Mouse (Mus musculus): ENCODE results near the gene Daam2.

Gene Daam2

DNA sequence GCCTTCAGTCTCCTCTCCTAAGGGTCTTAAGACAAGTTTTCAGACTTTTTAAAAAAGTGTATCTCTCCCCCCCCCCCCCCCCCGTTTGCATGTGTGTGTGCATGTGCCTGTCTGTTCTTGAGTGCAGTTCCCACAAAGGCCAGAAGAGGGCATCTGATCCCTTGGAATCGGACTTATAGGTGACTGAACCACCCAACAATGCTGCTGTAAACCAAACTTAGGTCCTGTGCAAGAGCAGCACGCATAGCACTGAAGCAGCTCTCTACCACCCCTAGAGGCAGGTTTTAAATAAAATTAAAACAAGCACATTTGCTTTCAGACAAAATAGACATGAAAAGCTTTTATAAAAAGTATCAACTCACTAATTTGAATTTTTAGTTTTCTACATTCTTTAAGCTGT is 33.9 kb downstream of the Daam2 start:
- peak; percentile 44 to 54 for DNase-seq

GRCm38 (mm10) chr17:49528503-49529205 is 35.5 kb downstream of the Daam2 start:
- no peak for DNase-seq

DNA sequence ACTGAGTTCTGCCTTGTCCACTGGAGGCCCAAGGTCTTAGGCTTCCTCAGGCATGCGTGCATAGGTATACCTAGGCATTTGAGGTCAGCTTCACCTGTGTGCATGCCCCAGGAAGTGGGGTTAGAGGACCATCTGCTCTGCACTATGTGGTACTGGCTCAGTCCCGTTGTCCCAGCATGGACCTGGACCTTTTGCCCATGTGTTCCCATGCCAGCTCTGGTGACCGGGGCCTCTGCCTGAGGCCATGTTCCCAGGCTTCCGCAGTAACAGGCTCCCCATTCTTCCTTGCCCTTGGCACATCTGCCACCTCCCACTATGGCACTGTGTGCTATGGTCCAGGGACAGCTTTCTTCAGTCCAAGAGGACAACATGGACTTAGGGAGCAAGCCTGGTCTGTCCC is 36.1 kb downstream of the Daam2 start:
- no peak for DNase-seq

DNA sequence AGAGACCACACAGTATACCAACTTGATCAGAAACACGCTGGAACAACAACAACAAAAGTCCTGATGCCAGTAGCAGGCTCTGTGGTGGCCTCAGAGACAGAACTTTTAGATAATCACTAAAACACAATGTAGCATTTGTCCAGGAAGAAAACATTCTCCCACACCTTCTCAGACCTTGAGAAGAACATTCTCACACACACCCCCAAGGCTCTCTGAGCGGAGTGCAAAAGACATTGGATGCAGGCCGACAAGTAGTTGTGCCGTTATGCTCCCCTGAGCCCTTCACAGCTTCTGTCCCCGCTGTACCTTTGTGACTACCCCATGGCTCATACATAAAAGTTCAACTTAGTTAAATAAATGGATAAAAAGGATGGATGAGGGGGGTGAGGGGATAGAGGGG is 37.6 kb downstream of the Daam2 start:
- no peak for DNase-seq

GRCm38 (mm10) chr17:49525911-49526310 is 38.2 kb downstream of the Daam2 start:
- DNase-seq = no peak

DNA sequence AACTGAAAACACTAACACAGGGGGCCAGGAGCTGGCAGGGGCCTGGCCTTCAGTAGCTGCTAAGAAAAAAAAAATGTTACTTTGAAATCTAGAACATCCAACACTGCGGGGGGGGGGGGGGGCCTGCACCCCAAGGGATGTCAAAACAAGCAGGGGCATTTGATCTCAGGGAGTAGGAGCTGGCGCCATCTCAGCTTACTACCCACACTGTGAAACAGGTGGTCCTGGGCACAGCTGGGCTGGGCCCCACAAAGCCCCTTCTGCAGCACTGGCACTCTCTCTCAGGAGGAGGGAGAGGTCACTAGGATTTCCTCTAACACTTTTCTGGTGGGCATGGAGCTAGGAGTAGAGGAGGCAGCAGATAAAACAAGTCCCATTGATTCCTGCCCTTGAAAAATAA is 39.6 kb downstream of the Daam2 start:
- no peak for DNase-seq

DNA sequence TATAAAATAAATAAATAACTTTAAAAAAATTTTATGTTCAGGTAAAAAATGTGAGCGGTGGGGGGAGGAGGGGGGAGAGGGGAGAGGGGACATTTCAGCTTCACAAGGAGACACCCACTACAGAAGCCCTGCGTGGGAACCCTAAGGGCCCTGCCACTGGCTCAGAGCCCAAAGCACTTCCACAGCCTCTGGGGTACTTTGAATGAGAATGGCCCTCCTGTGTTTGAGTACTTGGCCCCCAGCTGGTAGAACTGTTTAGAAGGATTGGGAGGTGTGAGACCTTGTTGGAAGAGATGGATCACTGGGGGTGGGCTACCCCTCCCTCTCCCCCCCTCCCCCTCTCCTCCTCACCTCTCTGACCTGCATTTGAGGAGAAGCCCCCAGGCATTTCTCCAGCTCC is 41.7 kb downstream of the Daam2 start:
- no peak for DNase-seq

DNA sequence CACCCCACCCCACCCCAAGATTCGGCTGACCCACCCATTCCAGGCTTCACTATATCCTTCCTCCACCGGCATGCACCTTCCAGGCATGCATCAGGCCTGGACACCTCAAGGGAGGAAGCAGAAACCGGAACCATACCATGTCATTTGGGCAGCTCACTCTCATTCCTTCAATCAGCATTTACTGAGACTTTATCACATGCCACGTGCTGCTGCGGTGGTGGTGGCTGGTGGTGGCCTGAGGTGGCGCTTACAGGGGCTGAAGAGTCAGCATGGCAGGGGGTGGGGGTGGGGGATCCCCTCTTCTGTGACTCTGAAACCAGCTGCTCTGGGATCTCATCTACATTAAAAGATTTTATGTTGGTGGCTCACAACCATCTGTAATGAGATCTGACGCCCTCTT is 42.1 kb downstream of the Daam2 start:
- DNase-seq = no peak

- no peak for DNase-seq
Observed at GRCm38 (mm10) chr17:49520674-49521073, 43.5 kb downstream of the Daam2 start.

GRCm38 (mm10) chr17:49519576-49520247 is 44.4 kb downstream of the Daam2 start:
- no peak for DNase-seq

DNA sequence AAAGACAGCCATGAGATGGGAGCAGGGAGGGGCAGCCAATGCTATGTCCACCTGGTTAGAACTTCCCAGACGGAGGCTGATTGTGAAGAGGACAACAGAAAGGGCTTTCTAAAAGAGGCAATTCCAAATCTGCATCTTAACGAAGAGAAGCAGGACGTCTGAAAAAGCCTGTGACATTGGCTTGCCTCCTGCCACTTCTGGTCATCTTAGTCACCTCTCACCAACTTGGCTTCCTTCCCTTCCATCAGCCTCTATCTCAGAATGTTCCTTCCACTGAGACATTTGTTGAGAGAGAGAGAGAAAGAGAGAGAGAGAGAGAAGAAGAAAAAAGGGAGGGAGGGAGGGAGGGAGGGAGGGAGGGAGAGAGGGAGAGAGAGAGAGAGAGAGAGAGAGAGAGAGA is 47.1 kb downstream of the Daam2 start:
- DNase-seq = no peak

DNA sequence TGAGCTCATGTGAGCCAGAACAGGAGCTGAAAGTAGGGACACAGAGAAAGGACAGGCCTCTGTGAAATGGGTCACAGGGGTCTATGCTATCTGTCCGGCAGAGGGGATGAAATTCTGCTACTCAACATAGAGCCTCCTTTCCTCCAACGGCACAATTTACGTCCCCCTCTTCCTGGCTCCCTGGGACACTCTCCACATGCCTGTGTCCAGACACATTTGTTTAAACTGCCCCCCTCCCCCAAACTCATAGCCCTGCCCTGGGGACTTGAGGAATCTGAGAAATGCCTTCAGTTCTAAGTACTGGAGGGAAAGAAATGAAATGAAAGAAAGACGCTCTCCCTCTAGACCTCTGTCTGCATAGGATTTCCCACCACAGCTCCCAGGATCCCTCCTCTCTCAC is 48.5 kb downstream of the Daam2 start:
- no peak for DNase-seq

GRCm38 (mm10) chr17:49515141-49515540 is 49.0 kb downstream of the Daam2 start:
- no peak for DNase-seq

DNA sequence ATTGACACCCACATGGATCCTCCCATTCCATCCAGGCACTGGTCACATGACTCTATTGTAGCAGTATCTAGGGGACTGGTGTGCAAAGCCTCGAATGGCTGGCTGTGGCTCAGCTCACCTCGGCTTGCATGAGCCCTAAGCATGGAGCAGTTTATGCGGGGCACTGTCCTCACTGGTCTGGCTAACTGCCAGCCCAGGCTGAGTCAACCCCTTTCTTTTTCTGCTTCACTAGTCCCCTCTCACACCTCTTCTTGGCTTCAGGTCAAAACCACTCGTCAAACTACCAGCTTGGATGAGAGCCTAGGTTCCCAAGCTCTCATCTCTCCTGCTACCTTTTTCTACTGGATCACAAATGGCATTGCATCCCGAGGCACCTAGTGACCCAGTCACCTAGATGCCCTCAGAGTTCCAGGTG is 51.5 kb downstream of the Daam2 start:
- DNase-seq = peak in 1 of 2 experiments; percentile 39

- DNase-seq = no peak
Observed at GRCm38 (mm10) chr17:49509431-49509830, 54.7 kb downstream of the Daam2 start.

GRCm38 (mm10) chr17:49503246-49503900 is 60.8 kb downstream of the Daam2 start:
- DNase-seq = no peak

DNA sequence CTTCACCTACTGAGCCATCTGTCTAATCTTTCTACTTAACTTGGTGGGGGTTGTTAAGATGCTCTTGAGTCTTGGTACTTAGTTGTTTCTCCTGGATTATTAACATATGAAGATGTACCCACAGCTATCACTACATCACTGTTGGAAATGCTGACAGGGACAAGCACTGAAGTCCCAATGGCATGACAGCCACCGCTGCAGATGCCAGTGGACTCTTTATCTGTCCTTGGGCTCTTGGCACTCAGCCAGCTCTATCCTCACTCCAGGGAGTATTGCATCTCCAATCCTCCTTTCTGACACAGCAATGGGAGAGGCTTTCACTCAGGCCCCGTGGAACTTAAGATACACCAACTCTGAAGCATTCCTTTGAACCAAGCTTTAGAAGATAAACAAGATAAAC is 63.9 kb downstream of the Daam2 start:
- DNase-seq = no peak

DNA sequence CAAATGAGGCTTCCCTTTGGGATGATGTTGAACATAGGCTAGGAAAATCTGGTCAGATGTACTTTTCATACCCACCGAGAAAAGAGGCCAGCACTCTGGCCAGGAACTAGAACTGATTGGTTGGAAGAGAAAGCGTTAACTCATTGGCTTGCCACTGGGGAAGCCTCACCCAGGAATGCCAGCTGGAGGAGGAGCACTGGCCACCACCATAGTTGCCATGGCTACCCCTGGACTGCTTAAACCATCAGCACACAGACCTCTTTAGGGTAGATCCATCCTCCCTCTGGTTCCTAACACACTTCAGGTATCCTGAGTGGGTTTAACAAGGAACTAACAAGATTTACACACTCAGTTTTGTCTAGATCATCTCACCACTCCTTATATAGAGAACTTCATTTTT is 64.5 kb downstream of the Daam2 start:
- DNase-seq = no peak

GRCm38 (mm10) chr17:49498169-49498568 is 66.0 kb downstream of the Daam2 start:
- no peak for DNase-seq

GRCm38 (mm10) chr17:49493276-49493675 is 70.9 kb downstream of the Daam2 start:
- no peak for DNase-seq

DNA sequence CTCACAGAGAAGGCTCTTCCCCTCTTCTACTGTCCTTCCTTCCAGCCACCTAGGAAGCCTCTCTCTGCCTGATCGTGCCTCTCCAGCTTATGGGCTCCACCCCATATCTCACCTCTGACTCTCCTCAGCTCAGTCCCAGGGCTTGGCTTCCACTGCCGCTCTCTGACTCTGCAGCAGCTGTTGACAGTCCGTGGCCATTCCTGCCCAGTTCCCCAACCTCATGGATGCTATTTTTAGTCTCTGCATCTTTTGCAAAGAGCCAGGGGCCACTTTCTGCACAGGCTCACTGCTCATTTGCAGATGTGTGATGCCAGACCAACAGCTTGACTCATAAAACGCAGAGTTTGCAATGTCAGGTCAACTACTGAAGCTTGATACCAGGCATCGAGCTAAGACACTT is 75.0 kb downstream of the Daam2 start:
- no peak for DNase-seq

DNA sequence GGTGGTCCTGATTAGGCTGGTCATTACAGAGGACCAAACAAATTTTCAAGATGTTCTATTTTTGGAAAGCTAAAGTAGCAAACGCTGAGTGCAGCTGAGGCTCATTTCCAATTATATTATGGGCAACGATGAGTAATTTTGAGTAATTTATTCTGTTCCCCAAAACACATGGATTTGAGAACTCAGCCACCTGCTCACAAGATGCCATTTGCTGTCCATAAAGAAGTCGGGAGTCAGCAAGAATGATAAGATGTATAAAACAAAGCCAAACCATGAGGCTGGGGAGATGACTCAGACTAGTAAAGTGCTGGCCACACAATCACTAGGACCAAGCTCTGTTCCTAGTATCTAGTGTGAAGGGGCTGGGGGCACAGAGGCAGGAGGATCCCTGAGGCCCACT is 79.7 kb downstream of the Daam2 start:
- no peak for DNase-seq

DNA sequence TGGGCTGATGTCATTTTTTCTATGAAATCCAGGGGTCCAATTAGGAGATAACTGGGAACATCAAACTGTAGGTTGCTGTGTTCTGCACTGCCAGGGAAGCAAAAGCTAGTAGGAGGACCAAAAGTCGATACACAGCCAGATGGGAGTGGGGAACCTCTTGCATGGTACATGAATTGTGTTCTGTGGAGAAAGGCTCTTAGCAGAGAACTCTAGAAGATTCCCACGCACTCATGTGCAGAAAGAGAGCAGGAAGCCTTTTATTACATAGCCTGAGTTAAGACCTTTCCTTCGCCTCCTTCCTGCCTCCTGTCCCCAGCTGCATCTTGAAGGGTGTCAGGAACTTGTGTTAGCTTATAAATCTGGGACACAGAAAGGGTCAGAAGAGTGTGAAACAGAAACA is 82.3 kb downstream of the Daam2 start:
- DNase-seq = no peak

DNA sequence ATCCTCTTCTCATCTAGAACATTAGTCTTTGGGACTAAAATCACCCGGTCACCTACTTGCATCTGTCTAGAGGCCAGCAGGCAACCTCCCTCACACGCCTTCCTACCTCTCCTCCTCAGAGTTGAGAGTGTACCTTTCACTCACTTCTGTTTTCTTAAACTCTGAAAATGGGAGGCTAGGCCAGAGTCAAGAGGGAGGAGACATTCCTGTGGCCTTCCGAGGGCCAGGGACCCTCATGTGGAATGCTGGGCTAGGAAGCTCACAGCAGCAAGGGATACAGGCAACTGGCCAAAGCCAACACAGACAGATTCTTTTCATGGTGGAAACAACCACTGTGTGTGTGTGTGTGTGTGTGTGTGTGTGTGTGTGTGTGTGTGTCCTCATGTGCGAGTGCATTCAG is 86.8 kb downstream of the Daam2 start:
- peak; percentile 70 to 76 for DNase-seq
